Mouse (Mus musculus): Measurements from ENCODE around the gene Slc25a29. TPM values are rescaled to one million over a fixed set of nuclear protein-coding genes. Genes with fewer than 3 reads are reported as not detected.

Slc25a29 gene
- total and polyA plus RNA-seq, 3 experiments: 1.1 to 2.0 (median 1.5) TPM

DNA sequence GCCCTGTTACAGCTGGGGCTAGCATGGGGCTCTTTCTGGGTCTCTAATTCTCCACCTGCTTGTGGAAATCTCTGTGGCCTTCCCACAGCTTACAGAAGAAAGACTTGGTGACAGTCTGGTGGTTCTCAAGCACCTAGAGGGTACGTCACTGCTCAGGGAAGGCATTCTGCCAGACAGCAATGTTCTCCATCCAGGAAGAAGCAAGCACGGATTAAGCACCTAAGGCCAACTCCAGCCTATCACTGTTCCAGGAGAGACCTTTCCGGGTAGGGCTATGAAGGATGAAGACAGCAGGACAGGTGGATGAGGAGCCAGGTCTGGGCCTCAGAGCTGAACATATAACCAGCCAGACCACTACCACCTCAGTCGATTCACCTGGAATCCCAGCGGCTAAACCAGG is 897 bp downstream of the Slc25a29 start:
- H3K4me1 ChIP-seq (ENCODE audit: control insufficient read depth in 1 of 2, insufficient read depth in 2 of 2): peaks cover 12 to 24% of the 10 kb centered on the region in 2 experiments
- DNase-seq (ENCODE audit: extremely low read depth): no peak
- no peaks in the 10 kb centered on the region for H3K9me3 ChIP-seq (replicated peaks; ENCODE audit: low read length)
- no peaks in the 10 kb centered on the region for H3K27me3 ChIP-seq (replicated peaks)
- H3K36me3 ChIP-seq (replicated peaks in 1 of 2; ENCODE audit: control insufficient read depth in 1 of 2, insufficient read depth in 1 of 2, low read length in 1 of 2): peaks cover 4 to 49% of the 10 kb centered on the region in 2 experiments
- no peak overlapping the region for H3K9ac ChIP-seq (ENCODE audit: insufficient read depth, low read depth)
- H3K4me2 ChIP-seq (ENCODE audit: insufficient read depth, low read depth, poor library complexity, severe bottlenecking): no peak overlapping the region
- dilution Hi-C loops (cut with MboI; ENCODE audit: extremely low pct_ligation_motif_present, extremely low pct_unique_long_range_greater_than_20kb, low sequenced_read_pairs): no loop called here
- peaks cover 6% of the 10 kb centered on the region; the same call in 1 of the 2 replicates for H3K79me2 ChIP-seq (replicated peaks; ENCODE audit: control insufficient read depth, extremely low read depth, insufficient read depth, poor library complexity, severe bottlenecking)
- H3K27ac ChIP-seq (ENCODE audit: insufficient read depth, low read depth): no peak overlapping the region
- in situ Hi-C loops (cut with MboI; ENCODE audit: low pct_ligation_motif_present, low pct_unique_long_range_greater_than_20kb, low sequenced_read_pairs): no loop called here
- no peak overlapping the region for H3K4me3 ChIP-seq (replicated peaks in 1 of 3; ENCODE audit: low read depth in 2 of 3, low read length in 2 of 3, poor library complexity in 1 of 3)
- no peak for TF ChIP-seq HCFC1 (IDR thresholded peaks at IDR 0.05; ENCODE audit: low read depth, low read length)
- no peak for TF ChIP-seq SMC3 (IDR thresholded peaks at IDR 0.05; ENCODE audit: low read depth, low read length)
- TF ChIP-seq E2F4 (IDR thresholded peaks at IDR 0.05; ENCODE audit: insufficient replicate concordance, low read depth, low read length): no peak
- no peak for TF ChIP-seq ETS1 (conservative IDR thresholded peaks at IDR 0.05; ENCODE audit: low read depth, low read length)
- TF ChIP-seq MEF2A (IDR thresholded peaks at IDR 0.05; ENCODE audit: borderline replicate concordance, low read depth, low read length): no peak
- TF ChIP-seq MAX (IDR thresholded peaks at IDR 0.05; ENCODE audit: low read length): no peak
- no peak for TF ChIP-seq POLR2A (IDR thresholded peaks at IDR 0.05; ENCODE audit: low read depth, low read length)
- no peak for TF ChIP-seq ZKSCAN1 (IDR thresholded peaks at IDR 0.05; ENCODE audit: borderline replicate concordance, low read depth, low read length)
- no peak for TF ChIP-seq JUND (conservative IDR thresholded peaks at IDR 0.05; ENCODE audit: low read depth, low read length)
- no peak for TF ChIP-seq UBTF (IDR thresholded peaks at IDR 0.05; ENCODE audit: low read depth, low read length)
- no peak for TF ChIP-seq SIN3A (IDR thresholded peaks at IDR 0.05; ENCODE audit: low read length)
- no peak for TF ChIP-seq MYC (IDR thresholded peaks at IDR 0.05; ENCODE audit: low read depth, low read length)
- TF ChIP-seq PAX5 (IDR thresholded peaks at IDR 0.05; ENCODE audit: low read length): no peak
- TF ChIP-seq ZC3H11A (IDR thresholded peaks at IDR 0.05; ENCODE audit: low read depth, low read length): no peak
- no peak for TF ChIP-seq CTCF (conservative IDR thresholded peaks at IDR 0.05 in 1 of 2, IDR thresholded peaks at IDR 0.05 in 1 of 2; ENCODE audit: low read depth in 2 of 2, low read length in 2 of 2)

- dilution Hi-C loops (cut with MboI; ENCODE audit: extremely low pct_ligation_motif_present, extremely low pct_unique_long_range_greater_than_20kb, low sequenced_read_pairs) (no loop called here), in situ Hi-C loops (cut with MboI; ENCODE audit: low pct_ligation_motif_present, low pct_unique_long_range_greater_than_20kb, low sequenced_read_pairs) (no loop called here)
- Histone ChIP-seq H3K4me1 (ENCODE audit: control insufficient read depth in 1 of 2, insufficient read depth in 2 of 2) (peaks cover 12 to 24% of the 10 kb centered on the region in 2 experiments), H3K4me2 (ENCODE audit: insufficient read depth, low read depth, poor library complexity, severe bottlenecking) (no peak overlapping the region), H3K9ac (ENCODE audit: insufficient read depth, low read depth) (no peak overlapping the region), H3K9me3 (replicated peaks; ENCODE audit: low read length) (no peaks in the 10 kb centered on the region), H3K27me3 (replicated peaks) (no peaks in the 10 kb centered on the region), H3K4me3 (replicated peaks in 1 of 3; ENCODE audit: low read depth in 2 of 3, low read length in 2 of 3, poor library complexity in 1 of 3) (no peak overlapping the region), H3K36me3 (replicated peaks in 1 of 2; ENCODE audit: control insufficient read depth in 1 of 2, insufficient read depth in 1 of 2, low read length in 1 of 2) (peaks cover 4 to 48% of the 10 kb centered on the region in 2 experiments), H3K79me2 (replicated peaks; ENCODE audit: control insufficient read depth, extremely low read depth, insufficient read depth, poor library complexity, severe bottlenecking) (peaks cover 6% of the 10 kb centered on the region; the same call in 1 of the 2 replicates), H3K27ac (ENCODE audit: insufficient read depth, low read depth) (no peak overlapping the region)
- TF ChIP-seq UBTF (IDR thresholded peaks at IDR 0.05; ENCODE audit: low read depth, low read length) (no peak), SIN3A (IDR thresholded peaks at IDR 0.05; ENCODE audit: low read length) (no peak), ETS1 (conservative IDR thresholded peaks at IDR 0.05; ENCODE audit: low read depth, low read length) (no peak), TBP (conservative IDR thresholded peaks at IDR 0.05; ENCODE audit: low read depth, low read length) (no peak), NRF1 (IDR thresholded peaks at IDR 0.05; ENCODE audit: low read depth, low read length) (no peak), TCF12 (IDR thresholded peaks at IDR 0.05; ENCODE audit: low read depth, low read length) (no peak), CHD1 (IDR thresholded peaks at IDR 0.05; ENCODE audit: low read depth, low read length) (no peak), GABPA (IDR thresholded peaks at IDR 0.05; ENCODE audit: insufficient replicate concordance, low read depth, low read length) (no peak), RAD21 (IDR thresholded peaks at IDR 0.05; ENCODE audit: low read depth, low read length) (no peak), JUND (conservative IDR thresholded peaks at IDR 0.05; ENCODE audit: low read depth, low read length) (no peak), E2F4 (IDR thresholded peaks at IDR 0.05; ENCODE audit: insufficient replicate concordance, low read depth, low read length) (no peak), PAX5 (IDR thresholded peaks at IDR 0.05; ENCODE audit: low read length) (no peak), MYC (IDR thresholded peaks at IDR 0.05; ENCODE audit: low read depth, low read length) (no peak)
- DNase-seq (ENCODE audit: extremely low read depth): no peak
Measured at GRCm38 (mm10) chr12:108834337-108834736, 1.3 kb downstream of the Slc25a29 start.
